Mouse (Mus musculus) hindbrain, postnatal 0 days (tissue): ENCODE measurements around the gene Rasgef1b. TPM values are rescaled to one million over a fixed set of nuclear protein-coding genes. Genes with fewer than 3 reads are reported as not detected.

Experiments used
- ATAC-seq: fragments of 200-750 bp; cut with Nextera tagmentation; 2 replicates; pipeline ENCODE4 v1.8.0; 2017; ENCODE audit warnings: mild to moderate bottlenecking, moderate TSS enrichment, moderate library complexity
- DNase-seq: peaks from one replicate; pipeline ENCODE4 v3.0.0-alpha.2; 2015; ENCODE audit warnings: low spot score
- H3K27ac ChIP-seq: fragments of 300-500 bp; sonication (generic); 2 replicates; pipeline ENCODE4 v1.5.1; 2014; ENCODE audit warnings: mild to moderate bottlenecking
- H3K27me3 ChIP-seq: fragments of 300-500 bp; sonication (generic); 2 replicates; pipeline ENCODE4 v1.6.1; 2014; ENCODE audit warnings: low read length, mixed read lengths; ENCODE audit not compliant: insufficient read depth
- H3K36me3 ChIP-seq: fragments of 300-500 bp; sonication (generic); 2 replicates; pipeline ENCODE4 v1.6.1; 2014; ENCODE audit warnings: low read length, mixed read lengths; ENCODE audit not compliant: insufficient read depth
- H3K4me1 ChIP-seq: fragments of 300-500 bp; sonication (generic); 2 replicates; pipeline ENCODE4 v1.6.1; 2014; ENCODE audit warnings: antibody characterized with exemption, low read length, mixed read lengths; ENCODE audit not compliant: insufficient read depth
- H3K4me2 ChIP-seq: fragments of 300-500 bp; sonication (generic); 2 replicates; pipeline ENCODE4 v1.6.1; 2014; ENCODE audit warnings: low read depth, mild to moderate bottlenecking, low read length, moderate library complexity, mixed read lengths
- H3K4me3 ChIP-seq: fragments of 300-500 bp; sonication (generic); 2 replicates; pipeline ENCODE4 v1.5.1; 2014; ENCODE audit warnings: low read length
- H3K9ac ChIP-seq: fragments of 300-500 bp; sonication (generic); replicated peaks from 2 replicates; pipeline ENCODE4 v1.6.1; 2014; ENCODE audit warnings: mild to moderate bottlenecking, low read length, moderate library complexity, mixed read lengths
- H3K9me3 ChIP-seq: fragments of 300-500 bp; sonication (generic); 2 replicates; pipeline ENCODE4 v1.6.1; 2016; ENCODE audit warnings: low read length, mixed read lengths
- CTCF ChIP-seq: IDR thresholded peaks from 2 replicates; pipeline ENCODE4 v1.5.1; 2016; ENCODE audit warnings: antibody characterized with exemption, control low read depth, low read depth
- WGBS: fragments of 180-500 bp; shearing (Covaris S2); extraction: QIAGEN DNeasy Blood & Tissue Kit; methylation state at CpG from one replicate; pipeline ENCODE4 v1.1.7; 2014; 5-methylcytosine and 5-hydroxymethylcytosine counted together
- polyA plus RNA-seq: library from polyadenylated mRNA; unstranded; fragments of >200 nt; fragmentation: Nextera tagmentation; extraction: Ambion mirVana; gene quantifications from 2 replicates; pipeline ENCODE4 v1.2.1, GENCODE M21; 2015
- total RNA-seq: library from RNA; depleted of rRNA; stranded (reverse); fragments of >200 nt; gene quantifications from 2 replicates; pipeline ENCODE4 v1.2.3, GENCODE M21; 2014

Gene Rasgef1b
- total and polyA plus RNA-seq, 2 experiments from 2014 or later: 32.0 to 39.9 TPM

DNA sequence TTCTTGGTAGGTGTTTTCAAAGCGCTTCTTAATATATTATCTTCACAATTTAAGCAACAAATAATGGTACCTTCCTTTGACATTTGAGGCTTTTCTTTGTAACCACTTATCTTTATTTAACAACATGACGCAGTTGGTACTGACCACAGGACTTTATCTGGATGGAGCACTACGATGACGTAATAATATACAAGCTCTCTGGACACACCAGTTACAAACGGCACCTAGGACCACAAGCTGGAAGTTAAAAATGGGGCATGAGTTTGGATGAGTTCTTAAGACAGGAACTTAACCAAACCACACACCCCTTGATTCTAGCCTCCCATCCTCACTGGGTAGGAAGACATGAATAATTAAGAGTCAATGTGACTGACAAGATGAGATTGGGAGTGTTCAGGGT lies 369.6 kb downstream of the Rasgef1b start:
- no peaks in the 10 kb centered on the region for H3K36me3 ChIP-seq
- no peak overlapping the region for H3K4me3 ChIP-seq
- 88% methylated on average over 5 of the region's 5 CpGs for WGBS
- H3K9ac ChIP-seq: no peak overlapping the region
- no peaks in the 10 kb centered on the region for H3K27me3 ChIP-seq
- ATAC-seq (no peak), DNase-seq (no peak)
- no peaks in the 10 kb centered on the region for H3K9me3 ChIP-seq
- no peaks in the 10 kb centered on the region for H3K4me1 ChIP-seq
- no peak overlapping the region for H3K4me2 ChIP-seq
- no peak for TF ChIP-seq CTCF
- no peak overlapping the region for H3K27ac ChIP-seq

- ATAC-seq (no peak), DNase-seq (no peak)
- Histone ChIP-seq H3K4me1 (no peaks in the 10 kb centered on the region), H3K27ac (no peak overlapping the region), H3K9ac (no peak overlapping the region), H3K9me3 (no peaks in the 10 kb centered on the region), H3K36me3 (no peaks in the 10 kb centered on the region), H3K4me3 (no peak overlapping the region), H3K4me2 (no peak overlapping the region), H3K27me3 (no peaks in the 10 kb centered on the region)
- 54% methylated on average over 5 of the region's 5 CpGs for WGBS
- no peak for TF ChIP-seq CTCF
Measured at GRCm38 (mm10) chr5:99354640-99355132, 374.2 kb downstream of the Rasgef1b start.

- DNase-seq (no peak), ATAC-seq (no peak)
- TF ChIP-seq CTCF: no peak
- WGBS: 56% methylated on average over 4 of the region's 4 CpGs
- no peak overlapping the region for H3K4me3 ChIP-seq
- H3K9ac ChIP-seq: no peak overlapping the region
- no peaks in the 10 kb centered on the region for H3K36me3 ChIP-seq
- H3K9me3 ChIP-seq: no peaks in the 10 kb centered on the region
- no peaks in the 10 kb centered on the region for H3K27me3 ChIP-seq
- H3K4me2 ChIP-seq: no peak overlapping the region
- H3K4me1 ChIP-seq: no peaks in the 10 kb centered on the region
- no peak overlapping the region for H3K27ac ChIP-seq
Measured at GRCm38 (mm10) chr5:99350030-99350429, 378.8 kb downstream of the Rasgef1b start.

GRCm38 (mm10) chr5:99348257-99348849 lies 380.5 kb downstream of the Rasgef1b start:
- H3K27ac ChIP-seq: no peak overlapping the region
- no peak overlapping the region for H3K4me3 ChIP-seq
- peak; percentile 70 for ATAC-seq
- DNase-seq: peak; percentile 85
- H3K36me3 ChIP-seq: no peaks in the 10 kb centered on the region
- no peak for TF ChIP-seq CTCF
- no peak overlapping the region for H3K4me2 ChIP-seq
- H3K27me3 ChIP-seq: no peaks in the 10 kb centered on the region
- no peaks in the 10 kb centered on the region for H3K9me3 ChIP-seq
- no peaks in the 10 kb centered on the region for H3K4me1 ChIP-seq
- no peak overlapping the region for H3K9ac ChIP-seq
- WGBS: 61% methylated on average over 8 of the region's 8 CpGs

GRCm38 (mm10) chr5:99342527-99342926 lies 386.3 kb downstream of the Rasgef1b start:
- Histone ChIP-seq H3K9me3 (no peaks in the 10 kb centered on the region), H3K4me2 (no peak overlapping the region), H3K4me1 (no peaks in the 10 kb centered on the region), H3K9ac (no peak overlapping the region), H3K36me3 (no peaks in the 10 kb centered on the region), H3K27me3 (no peaks in the 10 kb centered on the region), H3K27ac (no peak overlapping the region), H3K4me3 (no peak overlapping the region)
- DNase-seq (no peak), ATAC-seq (no peak)
- WGBS: 94% methylated on average over 10 of the region's 10 CpGs
- no peak for TF ChIP-seq CTCF

DNA sequence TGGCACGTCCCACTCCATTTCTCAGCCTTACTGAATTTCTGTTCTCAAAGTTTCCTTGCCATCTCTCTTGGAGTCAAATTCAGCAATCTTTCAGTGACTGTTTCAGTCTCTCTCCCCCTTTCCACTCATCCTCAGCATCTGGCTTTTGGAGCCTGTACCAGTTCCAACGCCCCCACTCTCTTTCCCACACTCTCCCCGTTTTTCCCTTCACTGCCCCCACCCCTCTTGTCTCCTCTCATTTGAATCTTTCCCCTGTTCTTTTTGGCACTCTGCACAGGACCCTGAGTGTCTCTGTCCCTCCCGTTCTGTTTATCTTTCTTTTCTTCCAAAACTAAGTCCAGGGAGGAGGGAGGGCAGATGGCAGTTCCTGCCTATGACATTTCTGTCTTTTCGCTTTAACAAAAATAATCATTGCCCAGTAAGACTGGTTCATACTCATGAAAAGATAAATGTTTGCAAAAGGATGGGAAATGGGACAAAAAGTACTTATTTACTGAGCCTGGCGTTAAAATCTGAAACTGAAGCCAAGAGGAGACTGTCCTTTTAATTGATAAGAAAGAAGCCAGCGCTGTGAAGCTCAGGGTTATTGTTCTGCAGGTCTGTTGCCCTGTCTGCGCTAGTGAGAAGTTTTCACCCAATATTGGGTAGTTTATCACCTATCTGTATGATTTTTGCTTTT lies 388.4 kb downstream of the Rasgef1b start:
- H3K36me3 ChIP-seq: no peaks in the 10 kb centered on the region
- peak overlapping the region; percentile 41 for H3K27ac ChIP-seq
- no peak for TF ChIP-seq CTCF
- WGBS: 64% methylated on average over 8 of the region's 8 CpGs
- ATAC-seq (no peak), DNase-seq (no peak)
- no peaks in the 10 kb centered on the region for H3K4me1 ChIP-seq
- H3K9ac ChIP-seq: no peak overlapping the region
- H3K9me3 ChIP-seq: no peaks in the 10 kb centered on the region
- H3K4me3 ChIP-seq: no peak overlapping the region
- peak overlapping the region; percentile 40 for H3K4me2 ChIP-seq
- no peaks in the 10 kb centered on the region for H3K27me3 ChIP-seq

GRCm38 (mm10) chr5:99339790-99340189 lies 389.1 kb downstream of the Rasgef1b start:
- H3K36me3 ChIP-seq: no peaks in the 10 kb centered on the region
- 43% methylated on average over 15 of the region's 15 CpGs for WGBS
- H3K9ac ChIP-seq: no peak overlapping the region

More at GRCm38 (mm10) chr5:99339790-99340189, 389.1 kb downstream of the Rasgef1b start:
- Histone ChIP-seq H3K9me3 (no peaks in the 10 kb centered on the region), H3K27me3 (no peaks in the 10 kb centered on the region), H3K4me1 (no peaks in the 10 kb centered on the region), H3K27ac (peak overlapping the region; percentile 41), H3K4me2 (peak overlapping the region; percentile 40), H3K4me3 (no peak overlapping the region)
- TF ChIP-seq CTCF: no peak
- DNase-seq: peak; percentile 23
- no peak for ATAC-seq
